Mouse (Mus musculus): ENCODE data around the gene Tia1. TPM values are rescaled to one million over a fixed set of nuclear protein-coding genes. Genes with fewer than 3 reads are reported as not detected.

Gene Tia1
- polyA plus RNA-seq, 1 experiment: 11.5 TPM

- TF ChIP-seq CTCF (conservative IDR thresholded peaks at IDR 0.05; ENCODE audit: insufficient read depth, insufficient read length, low read depth, low read length): no peak
- TF ChIP-seq POLR2A (IDR thresholded peaks at IDR 0.05; ENCODE audit: low read depth, low read length): no peak
- Histone ChIP-seq H3K4me3 (ENCODE audit: insufficient read depth, low read depth, low read length) (no peak overlapping the region), H3K27ac (ENCODE audit: insufficient read depth, low read depth, low read length) (no peak overlapping the region), H3K27me3 (replicated peaks; ENCODE audit: control insufficient read depth, insufficient read depth, low read length) (no peaks in the 10 kb centered on the region), H3K36me3 (ENCODE audit: control insufficient read depth, insufficient read depth, low read length) (peaks cover 3% of the 10 kb centered on the region; the same call in 1 of the 2 replicates), H3K4me1 (ENCODE audit: control insufficient read depth, insufficient read depth, low read length) (no peaks in the 10 kb centered on the region; the same call in 1 of the 2 replicates)
- 94% methylated on average over 10 of the region's 10 CpGs for WGBS
- no peak for DNase-seq
Observed at GRCm38 (mm10) chr6:86441571-86441970, 37.6 kb downstream of the Tia1 start.

GRCm38 (mm10) chr6:86445551-86445950 is 41.5 kb downstream of the Tia1 start:
- Histone ChIP-seq H3K4me3 (ENCODE audit: insufficient read depth, low read depth, low read length) (no peak overlapping the region), H3K4me1 (ENCODE audit: control insufficient read depth, insufficient read depth, low read length) (no peaks in the 10 kb centered on the region), H3K36me3 (ENCODE audit: control insufficient read depth, insufficient read depth, low read length) (peaks cover 4% of the 10 kb centered on the region), H3K27ac (ENCODE audit: insufficient read depth, low read depth, low read length) (no peak overlapping the region), H3K27me3 (replicated peaks; ENCODE audit: control insufficient read depth, insufficient read depth, low read length) (no peaks in the 10 kb centered on the region)
- WGBS: 95% methylated on average over 18 of the region's 18 CpGs
- DNase-seq: no peak
- no peak for TF ChIP-seq POLR2A (IDR thresholded peaks at IDR 0.05; ENCODE audit: low read depth, low read length)
- TF ChIP-seq CTCF (conservative IDR thresholded peaks at IDR 0.05; ENCODE audit: insufficient read depth, insufficient read length, low read depth, low read length): no peak

DNA sequence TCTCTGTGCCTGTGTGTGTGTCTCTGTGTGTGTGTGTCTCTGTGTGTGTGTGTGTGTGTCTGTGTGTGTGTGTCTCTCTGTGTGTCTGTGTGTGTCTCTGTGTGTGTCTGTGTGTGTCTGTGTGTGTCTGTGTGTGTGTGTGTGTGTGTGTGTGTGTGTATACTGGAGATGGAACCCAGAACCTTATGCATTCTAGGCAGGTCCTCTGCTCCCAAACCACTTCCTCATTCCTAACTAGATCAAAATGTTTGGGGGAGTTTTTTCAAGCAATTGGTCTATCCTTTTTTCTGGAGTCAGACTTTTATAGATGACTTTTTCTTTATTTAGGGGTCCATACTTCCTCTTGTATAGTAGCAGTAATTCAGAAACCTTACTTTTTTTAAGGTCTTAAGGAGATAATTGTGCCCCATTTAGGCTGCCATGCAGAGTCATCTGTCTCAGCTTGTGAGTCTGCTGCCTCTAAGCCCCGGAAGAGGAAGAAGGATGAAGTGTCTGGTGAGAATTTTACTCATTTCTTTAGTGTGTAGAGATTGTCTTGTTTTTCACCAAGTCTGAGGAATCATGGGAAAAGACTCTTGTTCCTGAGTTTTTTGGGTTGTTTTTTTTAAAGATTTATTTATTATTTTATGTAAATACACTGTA is 43.0 kb downstream of the Tia1 start:
- WGBS: 79% methylated on average over 1 of the region's 1 CpGs
- no peak for DNase-seq
- H3K4me1 ChIP-seq (ENCODE audit: control insufficient read depth, insufficient read depth, low read length): no peaks in the 10 kb centered on the region
- no peak overlapping the region for H3K27ac ChIP-seq (ENCODE audit: insufficient read depth, low read depth, low read length)
- peaks cover 4% of the 10 kb centered on the region for H3K36me3 ChIP-seq (ENCODE audit: control insufficient read depth, insufficient read depth, low read length)
- no peaks in the 10 kb centered on the region for H3K27me3 ChIP-seq (replicated peaks; ENCODE audit: control insufficient read depth, insufficient read depth, low read length)
- no peak overlapping the region for H3K4me3 ChIP-seq (ENCODE audit: insufficient read depth, low read depth, low read length)
- no peak for TF ChIP-seq CTCF (conservative IDR thresholded peaks at IDR 0.05; ENCODE audit: insufficient read depth, insufficient read length, low read depth, low read length)
- TF ChIP-seq POLR2A (IDR thresholded peaks at IDR 0.05; ENCODE audit: low read depth, low read length): no peak

DNA sequence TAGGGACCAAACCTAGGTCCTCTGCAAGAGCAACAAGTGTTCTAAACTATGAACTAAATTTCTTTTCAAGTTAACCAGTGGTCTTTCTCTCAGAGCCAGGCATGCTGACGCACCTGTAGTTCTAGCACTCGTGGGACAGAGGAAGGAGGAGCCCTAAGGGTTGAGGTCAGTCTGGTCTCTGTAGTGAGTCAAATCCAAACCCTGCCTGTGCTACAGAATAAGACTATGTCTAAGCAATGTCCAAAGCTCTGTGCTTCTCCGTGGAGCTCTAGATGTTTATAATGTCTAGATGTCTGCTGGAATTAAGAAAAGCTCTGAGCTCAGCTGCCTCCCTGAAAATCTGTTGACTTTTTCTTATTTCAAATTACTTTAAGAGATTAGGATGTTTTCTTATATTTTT is 52.7 kb downstream of the Tia1 start:
- DNase-seq: no peak
- TF ChIP-seq POLR2A (IDR thresholded peaks at IDR 0.05; ENCODE audit: low read depth, low read length) (no peak), CTCF (conservative IDR thresholded peaks at IDR 0.05; ENCODE audit: insufficient read depth, insufficient read length, low read depth, low read length) (no peak)
- H3K27me3 ChIP-seq (replicated peaks; ENCODE audit: control insufficient read depth, insufficient read depth, low read length): no peaks in the 10 kb centered on the region

DNA sequence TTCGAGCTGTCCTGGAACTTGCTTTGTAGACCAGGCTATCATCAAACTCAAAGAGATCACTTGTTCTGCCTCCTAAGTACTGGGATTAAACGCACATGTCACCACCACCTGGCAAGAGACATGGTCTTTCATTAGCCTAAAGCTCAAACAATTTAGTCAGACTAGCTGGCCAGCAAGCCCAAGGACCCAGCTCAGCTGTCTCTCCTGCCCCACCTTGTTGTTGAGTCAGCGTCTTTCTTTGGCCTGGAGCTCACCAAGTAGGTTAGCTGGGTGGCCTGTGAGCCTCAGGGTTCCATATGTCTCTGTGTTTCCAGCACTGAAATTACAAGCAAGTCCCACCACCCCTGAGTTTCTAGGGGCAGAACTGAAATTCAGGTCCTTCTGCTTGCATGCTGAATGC is 59.1 kb downstream of the Tia1 start:
- TF ChIP-seq POLR2A (IDR thresholded peaks at IDR 0.05; ENCODE audit: low read depth, low read length) (no peak), CTCF (conservative IDR thresholded peaks at IDR 0.05; ENCODE audit: insufficient read depth, insufficient read length, low read depth, low read length) (no peak)
- WGBS: 89% methylated on average over 3 of the region's 3 CpGs
- no peak for DNase-seq

More for the DNA sequence above, 52.7 kb downstream of the Tia1 start:
- Histone ChIP-seq H3K4me1 (ENCODE audit: control insufficient read depth, insufficient read depth, low read length) (no peaks in the 10 kb centered on the region), H3K4me3 (ENCODE audit: insufficient read depth, low read depth, low read length) (no peak overlapping the region), H3K27ac (ENCODE audit: insufficient read depth, low read depth, low read length) (no peak overlapping the region), H3K36me3 (ENCODE audit: control insufficient read depth, insufficient read depth, low read length) (peaks cover 5% of the 10 kb centered on the region)
- WGBS: 92% methylated on average over 3 of the region's 3 CpGs

DNA sequence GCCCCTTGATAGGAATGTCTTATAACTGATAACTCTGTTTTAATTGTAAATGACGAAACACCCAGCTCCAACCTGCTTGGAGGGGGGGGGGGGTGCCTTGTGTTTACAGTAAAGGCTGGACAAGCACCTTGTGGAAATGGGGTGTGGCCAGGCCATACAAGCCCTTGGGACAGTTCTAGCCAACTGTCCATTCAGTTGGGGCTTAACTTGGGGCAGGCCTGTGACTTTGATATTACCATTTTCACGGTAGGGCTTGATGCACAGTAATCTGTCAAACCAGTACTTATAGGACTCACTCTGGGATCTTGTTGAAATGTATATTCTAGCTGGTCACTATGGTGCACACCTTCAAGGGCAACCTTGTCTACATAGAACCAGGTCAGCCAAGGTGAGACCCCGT is 67.3 kb downstream of the Tia1 start:
- peaks cover 26% of the 10 kb centered on the region; the same call in 1 of the 2 replicates for H3K4me1 ChIP-seq (ENCODE audit: control insufficient read depth, insufficient read depth, low read length)
- peak overlapping the region; percentile 89 for H3K27ac ChIP-seq (ENCODE audit: insufficient read depth, low read depth, low read length)
- 72% methylated on average over 3 of the region's 3 CpGs for WGBS
- no peaks in the 10 kb centered on the region for H3K36me3 ChIP-seq (ENCODE audit: control insufficient read depth, insufficient read depth, low read length)
- H3K4me3 ChIP-seq (ENCODE audit: insufficient read depth, low read depth, low read length): 0 out of 2 replicates have a peak overlapping the region, but pooled peaks have one; percentile 61
- DNase-seq: no peak
- TF ChIP-seq POLR2A (IDR thresholded peaks at IDR 0.05; ENCODE audit: low read depth, low read length): no peak
- TF ChIP-seq CTCF (conservative IDR thresholded peaks at IDR 0.05; ENCODE audit: insufficient read depth, insufficient read length, low read depth, low read length): no peak
- no peaks in the 10 kb centered on the region for H3K27me3 ChIP-seq (replicated peaks; ENCODE audit: control insufficient read depth, insufficient read depth, low read length)

More for the DNA sequence above, 59.1 kb downstream of the Tia1 start:
- no peaks in the 10 kb centered on the region for H3K27me3 ChIP-seq (replicated peaks; ENCODE audit: control insufficient read depth, insufficient read depth, low read length)
- no peak overlapping the region for H3K4me3 ChIP-seq (ENCODE audit: insufficient read depth, low read depth, low read length)
- H3K27ac ChIP-seq (ENCODE audit: insufficient read depth, low read depth, low read length): no peak overlapping the region
- H3K36me3 ChIP-seq (ENCODE audit: control insufficient read depth, insufficient read depth, low read length): peaks cover 2% of the 10 kb centered on the region; the same call in 1 of the 2 replicates
- no peaks in the 10 kb centered on the region for H3K4me1 ChIP-seq (ENCODE audit: control insufficient read depth, insufficient read depth, low read length)

DNA sequence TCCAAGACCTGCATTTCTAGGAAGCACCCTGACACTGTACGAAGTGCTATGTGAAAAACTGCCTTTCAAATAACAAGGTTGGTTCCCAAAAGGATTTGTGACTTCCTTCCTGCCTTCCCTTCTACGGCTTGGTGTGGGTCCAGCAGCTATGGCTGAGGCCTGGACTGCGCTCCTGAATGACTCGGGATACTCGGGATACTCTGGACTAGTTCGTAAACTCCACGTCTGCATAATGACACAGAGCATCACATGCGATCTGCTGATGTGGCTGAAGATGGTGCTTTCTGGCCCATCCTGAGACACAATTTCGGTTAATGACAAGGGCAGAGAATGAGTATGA is 67.7 kb downstream of the Tia1 start:
- Histone ChIP-seq H3K27ac (ENCODE audit: insufficient read depth, low read depth, low read length) (peak overlapping the region; percentile 89), H3K36me3 (ENCODE audit: control insufficient read depth, insufficient read depth, low read length) (no peaks in the 10 kb centered on the region), H3K27me3 (replicated peaks; ENCODE audit: control insufficient read depth, insufficient read depth, low read length) (no peaks in the 10 kb centered on the region), H3K4me3 (ENCODE audit: insufficient read depth, low read depth, low read length) (peak overlapping the region; percentile 61), H3K4me1 (ENCODE audit: control insufficient read depth, insufficient read depth, low read length) (peaks cover 26% of the 10 kb centered on the region; the same call in 1 of the 2 replicates)
- no peak for DNase-seq
- TF ChIP-seq CTCF (conservative IDR thresholded peaks at IDR 0.05; ENCODE audit: insufficient read depth, insufficient read length, low read depth, low read length) (no peak), POLR2A (IDR thresholded peaks at IDR 0.05; ENCODE audit: low read depth, low read length) (no peak)
- 6% methylated on average over 9 of the region's 9 CpGs for WGBS

All from kidney, adult 2 months (tissue).